In the genomic region with DNA sequence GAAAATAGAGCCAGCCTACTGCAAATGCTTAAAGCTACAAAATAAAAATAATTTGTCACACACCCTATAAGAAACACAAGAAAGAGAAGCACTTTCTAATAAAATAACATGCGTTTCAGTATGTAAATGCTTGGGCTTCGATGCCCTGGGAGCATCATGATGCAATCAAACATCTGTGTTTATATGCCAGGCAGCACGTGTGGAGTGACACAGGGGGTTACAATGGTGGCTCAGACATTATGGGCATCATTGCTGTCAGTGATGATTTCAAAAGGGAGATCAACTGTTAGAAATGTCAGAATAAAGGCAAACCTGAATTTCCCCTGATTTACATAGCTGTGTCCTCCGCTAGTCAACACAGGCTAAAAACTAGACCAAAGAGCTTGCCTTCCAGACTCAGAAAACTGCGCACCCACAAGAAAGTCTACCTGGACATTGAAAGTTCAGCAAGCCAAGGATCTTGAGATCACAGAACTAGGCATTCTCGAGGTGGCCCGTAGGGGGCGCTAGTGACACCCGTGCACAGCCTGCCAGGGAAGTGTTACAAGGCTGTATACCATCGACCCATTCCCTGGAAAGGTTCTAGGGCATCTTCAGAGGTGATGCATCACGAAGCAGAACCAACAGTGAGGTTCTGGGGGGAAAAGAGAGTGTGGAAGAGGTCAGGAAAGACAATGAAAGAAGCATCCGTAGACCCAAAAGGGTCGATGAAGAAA, we compare ENCODE assay signal across 8 mouse cellular contexts. TPM values are rescaled to one million over a fixed set of nuclear protein-coding genes. Genes with fewer than 3 reads are reported as not detected.
DNase-seq lines count a peak whose midpoint lies in the region; ATAC-seq and TF ChIP-seq lines count a peak whose summit lies in the region.

No protein-coding gene starts in this region.

- ATAC-seq in hindbrain, postnatal 0 days = no peak
- ATAC-seq in hindbrain, embryonic 16.5 days = no peak
- no peak for ATAC-seq in erythroblast, adult 5-6 weeks (replicated peaks; ENCODE audit: low FRiP score, poor library complexity, severe bottlenecking)

- H3K9me3 ChIP-seq in hindbrain, postnatal 0 days (ENCODE audit: low read length) = no peaks in the 10 kb centered on the region
- H3K9me3 ChIP-seq in hindbrain, embryonic 16.5 days (ENCODE audit: control insufficient read depth, low read length) = no peaks in the 10 kb centered on the region

- no peak overlapping the region for H3K9ac ChIP-seq in hindbrain, postnatal 0 days (replicated peaks; ENCODE audit: low read length)
- no peak overlapping the region for H3K9ac ChIP-seq in hindbrain, embryonic 16.5 days (ENCODE audit: low read depth, low read length)

- no peaks in the 10 kb centered on the region for H3K27me3 ChIP-seq in hindbrain, postnatal 0 days (ENCODE audit: insufficient read depth, low read length)
- H3K27me3 ChIP-seq in hindbrain, embryonic 16.5 days (replicated peaks; ENCODE audit: control insufficient read depth, insufficient read depth, low read length) = no peaks in the 10 kb centered on the region
- H3K27me3 ChIP-seq in thymus, adult 2 months (ENCODE audit: control insufficient read depth, insufficient read depth, low read length) = no peaks in the 10 kb centered on the region

- H3K36me3 ChIP-seq in hindbrain, postnatal 0 days (ENCODE audit: insufficient read depth, low read length) = no peaks in the 10 kb centered on the region
- H3K36me3 ChIP-seq in hindbrain, embryonic 16.5 days (ENCODE audit: control insufficient read depth, insufficient read depth, low read length) = no peaks in the 10 kb centered on the region
- no peaks in the 10 kb centered on the region for H3K36me3 ChIP-seq in thymus, adult 2 months (ENCODE audit: control insufficient read depth, insufficient read depth, low read length)

- DNase-seq in hindbrain, postnatal 0 days (ENCODE audit: low spot score) = no peak
- peak; percentile 27 for DNase-seq in CD4-positive helper T cell, adult 2 months (ENCODE audit: low read depth, low spot score)
- DNase-seq in adrenal gland, postnatal 10 days = peak; percentile 49
- peak; percentile 34 for DNase-seq in heart, postnatal 4 days
- DNase-seq in thymus, adult 2 months = peak; percentile 49
- no peak for DNase-seq in layer of hippocampus, postnatal 14 days (ENCODE audit: low spot score in 2 of 2)

- H3K27ac ChIP-seq in hindbrain, postnatal 0 days = no peak overlapping the region
- no peak overlapping the region for H3K27ac ChIP-seq in hindbrain, embryonic 16.5 days (ENCODE audit: low read depth, low read length)
- no peak overlapping the region for H3K27ac ChIP-seq in thymus, adult 2 months (ENCODE audit: control insufficient read depth, insufficient read depth, low read length)

- WGBS in hindbrain, postnatal 0 days = 48% methylated on average over 13 of the region's 13 CpGs
- WGBS in hindbrain, embryonic 16.5 days = 48% methylated on average over 13 of the region's 13 CpGs
- WGBS in thymus, adult 2 months = 53% methylated on average over 13 of the region's 13 CpGs

- TF ChIP-seq CTCF in hindbrain, postnatal 0 days (IDR thresholded peaks at IDR 0.05; ENCODE audit: low read depth) = peak; percentile 64
- peak; percentile 83; the same call in 1 of the 2 replicates for TF ChIP-seq CTCF in thymus, adult 2 months (IDR thresholded peaks at IDR 0.05; ENCODE audit: borderline replicate concordance, control insufficient read depth, extremely low read depth, insufficient read depth, low read length, poor library complexity)

- TF ChIP-seq POLR2A in thymus, adult 2 months (IDR thresholded peaks at IDR 0.05; ENCODE audit: control insufficient read depth, extremely low read depth, insufficient read depth, low read length, poor library complexity) = no peak

- no peaks in the 10 kb centered on the region for H3K4me1 ChIP-seq in hindbrain, postnatal 0 days (ENCODE audit: insufficient read depth, low read length)
- H3K4me1 ChIP-seq in hindbrain, embryonic 16.5 days (ENCODE audit: control insufficient read depth, insufficient read depth, low read depth, low read length) = peaks cover 5% of the 10 kb centered on the region; the same call in 1 of the 2 replicates
- peaks cover 15% of the 10 kb centered on the region for H3K4me1 ChIP-seq in thymus, adult 2 months (replicated peaks; ENCODE audit: control insufficient read depth, insufficient read depth, low read length)

- no peak overlapping the region for H3K4me2 ChIP-seq in hindbrain, postnatal 0 days (ENCODE audit: low read depth, low read length)
- no peak overlapping the region for H3K4me2 ChIP-seq in hindbrain, embryonic 16.5 days (ENCODE audit: low read length)

- no peak overlapping the region for H3K4me3 ChIP-seq in hindbrain, postnatal 0 days (ENCODE audit: low read length)
- H3K4me3 ChIP-seq in hindbrain, embryonic 16.5 days (ENCODE audit: low read length) = no peak overlapping the region
- no peak overlapping the region for H3K4me3 ChIP-seq in thymus, adult 2 months (ENCODE audit: control insufficient read depth, insufficient read depth, low read length)

RNA-seq across cellular contexts. Expression of a gene that starts 35.0 kb away (rescaled TPM):
- 0.07 TPM in 1 of 2 replicates, not detected in the other for total RNA-seq in hindbrain, postnatal 0 days (2014; rRNA removed)
- polyA plus RNA-seq in hindbrain, postnatal 0 days (2015; fragmentation: Nextera tagmentation; extraction: Ambion mirVana) = 0.34 and 0.42 TPM in 2 replicates
- polyA plus RNA-seq in hindbrain, embryonic 16.5 days (2015; fragmentation: Nextera tagmentation; extraction: Ambion mirVana) = 0.27 and 0.41 TPM in 2 replicates
- total RNA-seq in adrenal gland, postnatal 10 days (2021) = under 1 TPM; 0.27 to 0.33 TPM
- under 1 TPM in 1 of 2 experiments, not detected in 1; 0.29 TPM for total RNA-seq in heart, postnatal 4 days (2021)
- 0.54 and 0.89 TPM in 2 replicates for polyA plus RNA-seq in thymus, adult 2 months (2012; rRNA removed)
- under 1 TPM in 1 of 2 experiments, not detected in 1; 0.14 TPM for total RNA-seq in layer of hippocampus, postnatal 14 days (2021)
- total RNA-seq in erythroblast, adult 5-6 weeks (2015; ENCODE audit: low replicate concordance) = 1.5 TPM in 1 of 2 replicates, not detected in the other
- not detected in 2 replicates for total RNA-seq in erythroblast, adult 5-6 weeks (2017; ENCODE audit: low replicate concordance)

RNA-seq across cellular contexts. Expression of a gene that starts 39.5 kb away (rescaled TPM):
- total RNA-seq in hindbrain, postnatal 0 days (2014; rRNA removed) = 18.7 and 22.8 TPM in 2 replicates
- polyA plus RNA-seq in hindbrain, postnatal 0 days (2015; fragmentation: Nextera tagmentation; extraction: Ambion mirVana) = 23.9 and 27.8 TPM in 2 replicates
- polyA plus RNA-seq in hindbrain, embryonic 16.5 days (2015; fragmentation: Nextera tagmentation; extraction: Ambion mirVana) = 33.5 and 38.5 TPM in 2 replicates
- 10 to 100 TPM; 14.1 to 23.8 TPM for total RNA-seq in adrenal gland, postnatal 10 days (2021)
- total RNA-seq in heart, postnatal 4 days (2021) = 10 to 100 TPM; 30.5 to 38.3 TPM
- polyA plus RNA-seq in thymus, adult 2 months (2012; rRNA removed) = 40.8 and 48.0 TPM in 2 replicates
- total RNA-seq in layer of hippocampus, postnatal 14 days (2021) = 1 to 10 TPM; 2.4 to 3.0 TPM
- total RNA-seq in erythroblast, adult 5-6 weeks (2015; ENCODE audit: low replicate concordance) = 5.6 and 6.5 TPM in 2 replicates
- total RNA-seq in erythroblast, adult 5-6 weeks (2017; ENCODE audit: low replicate concordance) = 2.0 and 2.2 TPM in 2 replicates

Comparison
In these comparisons a context has a peak if more than half of its experiments do, and no peak if none do; other contexts are left out.
1. DNase-seq: peak in CD4-positive helper T cell, adult 2 months (single experiment), adrenal gland, postnatal 10 days (single experiment), heart, postnatal 4 days (single experiment) and thymus, adult 2 months (single experiment); none in hindbrain, postnatal 0 days (single experiment) and layer of hippocampus, postnatal 14 days (0 of 2).